Mouse (Mus musculus): ENCODE data around the gene Nckap5.
"Not testable (repeated sequence)": the region's sequence is repeated elsewhere in the genome, so short reads cannot be mapped to it uniquely, and the experiment has no call there.

Nckap5 gene

GRCm38 (mm10) chr1:126830031-126830927 is at the start of gene Nckap5:
TSS of gene Nckap5 (minus strand) at chr1:126830799.
- peak; percentile 56 for DNase-seq (ENCODE audit: low spot score)

GRCm38 (mm10) chr1:126877495-126877894 is 46.9 kb upstream of the Nckap5 start:
- DNase-seq (ENCODE audit: low spot score), result no peak

GRCm38 (mm10) chr1:126868372-126868771 is 37.8 kb upstream of the Nckap5 start:
- DNase-seq (ENCODE audit: low spot score), result no peak

GRCm38 (mm10) chr1:126867912-126868311 is 37.3 kb upstream of the Nckap5 start:
- DNase-seq (ENCODE audit: low spot score), result no peak

- DNase-seq (ENCODE audit: low spot score), result peak; percentile 70
Measured at GRCm38 (mm10) chr1:126865591-126866086, 35.0 kb upstream of the Nckap5 start.

GRCm38 (mm10) chr1:126861816-126862215 is 31.2 kb upstream of the Nckap5 start:
- peak; percentile 24 for DNase-seq (ENCODE audit: low spot score)

- DNase-seq (ENCODE audit: low spot score), result no peak
Measured at GRCm38 (mm10) chr1:126860537-126860936, 29.9 kb upstream of the Nckap5 start.

GRCm38 (mm10) chr1:126849481-126849880 is 18.9 kb upstream of the Nckap5 start:
- DNase-seq (ENCODE audit: low spot score), result peak; percentile 37

GRCm38 (mm10) chr1:126846317-126846716 is 15.7 kb upstream of the Nckap5 start:
- no peak for DNase-seq (ENCODE audit: low spot score)

- no peak for DNase-seq (ENCODE audit: low spot score)
Measured at GRCm38 (mm10) chr1:126832885-126833284, 2.3 kb upstream of the Nckap5 start.

GRCm38 (mm10) chr1:126829031-126829430 is 1.6 kb downstream of the Nckap5 start:
- DNase-seq (ENCODE audit: low spot score), result no peak

- DNase-seq (ENCODE audit: low spot score), result no peak
Measured at GRCm38 (mm10) chr1:126824841-126825240, 5.8 kb downstream of the Nckap5 start.

GRCm38 (mm10) chr1:126822246-126822645 is 8.4 kb downstream of the Nckap5 start:
- no peak for DNase-seq (ENCODE audit: low spot score)

GRCm38 (mm10) chr1:126817381-126818034 is 13.1 kb downstream of the Nckap5 start:
- DNase-seq (ENCODE audit: low spot score), result peak; percentile 20

- DNase-seq (ENCODE audit: low spot score), result no peak
Measured at GRCm38 (mm10) chr1:126806994-126807611, 23.5 kb downstream of the Nckap5 start.

- DNase-seq (ENCODE audit: low spot score), result peak; percentile 48
Measured at GRCm38 (mm10) chr1:126806548-126806947, 24.1 kb downstream of the Nckap5 start.

GRCm38 (mm10) chr1:126802405-126802804 is 28.2 kb downstream of the Nckap5 start:
- DNase-seq (ENCODE audit: low spot score), result no peak

GRCm38 (mm10) chr1:126801706-126802105 is 28.9 kb downstream of the Nckap5 start:
- DNase-seq (ENCODE audit: low spot score), result no peak

GRCm38 (mm10) chr1:126799379-126799798 is 31.2 kb downstream of the Nckap5 start:
- DNase-seq (ENCODE audit: low spot score), result peak; percentile 45

GRCm38 (mm10) chr1:126780354-126780941 is 50.2 kb downstream of the Nckap5 start:
- not testable (repeated sequence) for DNase-seq (ENCODE audit: low spot score)

GRCm38 (mm10) chr1:126773947-126774346 is 56.7 kb downstream of the Nckap5 start:
- DNase-seq (ENCODE audit: low spot score), result not testable (repeated sequence)

- no peak for DNase-seq (ENCODE audit: low spot score)
Measured at GRCm38 (mm10) chr1:126766971-126767370, 63.6 kb downstream of the Nckap5 start.
